Mouse (Mus musculus): ENCODE measurements around the gene Fbxl17.
A peak's percentile ranks its signal among the peaks of the same experiment; 100 is the strongest.

Gene Fbxl17

DNA sequence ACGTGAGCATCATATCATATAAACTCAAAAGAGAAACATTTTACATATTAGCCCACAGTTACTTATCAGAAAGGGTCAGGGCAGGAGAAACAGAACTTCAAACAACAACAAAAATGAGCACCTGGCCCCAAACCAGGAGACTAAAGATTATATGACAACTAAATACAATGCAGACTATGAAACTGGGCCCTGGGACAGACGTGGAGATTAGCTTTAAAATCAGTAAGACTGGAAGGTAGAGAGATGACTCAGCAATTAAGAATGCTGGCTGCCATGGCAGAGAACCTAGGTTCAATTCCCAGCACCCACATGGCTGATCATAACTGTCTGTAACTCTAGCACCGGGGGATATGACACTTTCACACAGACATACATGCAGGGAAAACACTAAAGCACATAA is 413.3 kb downstream of the Fbxl17 start:
- DNase-seq: no peak

DNA sequence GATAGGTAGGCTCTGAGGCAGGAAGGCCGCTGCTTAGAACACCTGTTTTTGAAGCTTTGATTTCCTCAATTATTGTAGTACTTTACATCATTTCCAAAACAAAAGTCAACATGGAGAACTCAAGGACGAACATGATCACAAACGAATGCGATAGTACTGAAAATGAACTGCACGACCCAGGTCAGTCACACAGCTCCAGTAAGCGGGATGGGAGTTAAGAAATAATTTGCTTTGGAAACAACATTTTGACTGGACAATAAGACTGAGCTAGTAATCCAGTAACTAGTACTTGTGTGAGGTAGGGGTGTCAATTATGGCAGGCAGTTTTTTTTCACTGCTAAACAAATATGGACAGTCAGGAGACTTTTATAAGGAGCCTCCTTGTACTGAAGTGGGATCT is 414.6 kb downstream of the Fbxl17 start:
- no peak for DNase-seq

DNA sequence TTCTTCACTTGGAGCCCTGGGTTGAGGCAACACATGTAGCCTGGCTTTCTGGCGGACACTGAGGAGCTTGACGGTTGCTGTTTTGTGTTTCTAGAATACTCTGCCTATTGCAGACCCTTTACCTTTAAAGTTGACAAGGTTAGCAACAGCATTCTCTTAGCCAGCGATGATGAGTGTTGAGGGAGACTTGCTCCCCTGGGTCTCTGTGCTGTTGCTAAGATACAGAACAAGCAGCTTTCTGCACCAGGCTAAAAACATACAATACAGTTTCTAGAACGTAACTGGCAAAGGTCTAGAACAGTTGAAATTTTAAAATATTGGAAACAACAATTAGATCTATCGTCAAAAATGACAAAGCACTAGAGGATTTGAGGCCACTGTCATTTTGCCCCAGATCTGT is 420.7 kb downstream of the Fbxl17 start:
- DNase-seq: no peak

DNA sequence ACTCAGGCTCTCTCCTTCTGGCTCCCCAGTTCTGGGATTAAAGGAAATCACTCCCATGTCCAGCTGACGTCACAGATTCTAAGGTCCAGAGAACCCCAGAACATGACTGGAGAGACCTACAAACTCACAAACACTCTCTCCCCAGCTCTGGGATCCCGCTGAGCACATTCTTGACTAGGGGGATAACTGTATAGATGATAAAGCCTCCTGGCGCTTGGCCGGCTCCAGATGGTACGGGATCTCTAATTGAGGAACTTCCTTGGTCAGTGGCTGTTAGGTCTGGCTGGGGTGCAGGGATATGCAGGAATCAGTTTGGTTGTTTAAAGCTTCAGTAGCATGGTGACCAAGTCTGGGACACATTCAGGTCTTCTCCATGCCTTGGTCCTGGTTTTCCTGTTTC is 422.3 kb downstream of the Fbxl17 start:
- DNase-seq: no peak

DNA sequence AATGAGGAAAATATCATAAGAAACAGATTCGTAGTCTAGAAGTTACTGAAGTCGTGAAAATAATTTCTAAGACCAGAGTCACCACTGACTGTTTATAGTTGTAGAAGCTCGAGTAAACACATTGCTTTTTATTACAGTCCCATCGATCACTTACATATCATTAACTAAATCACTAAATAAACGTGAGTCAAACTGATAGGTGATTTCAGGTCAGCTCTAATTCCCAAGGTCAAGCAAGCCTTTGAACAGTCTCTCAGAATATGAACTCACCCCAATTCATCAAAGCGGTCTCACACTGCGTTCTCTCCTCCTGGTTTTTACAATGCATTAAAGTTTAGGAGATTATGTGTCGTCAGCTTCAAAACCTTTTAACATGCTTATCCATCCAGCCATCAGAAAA is 423.2 kb downstream of the Fbxl17 start:
- no peak for DNase-seq

DNA sequence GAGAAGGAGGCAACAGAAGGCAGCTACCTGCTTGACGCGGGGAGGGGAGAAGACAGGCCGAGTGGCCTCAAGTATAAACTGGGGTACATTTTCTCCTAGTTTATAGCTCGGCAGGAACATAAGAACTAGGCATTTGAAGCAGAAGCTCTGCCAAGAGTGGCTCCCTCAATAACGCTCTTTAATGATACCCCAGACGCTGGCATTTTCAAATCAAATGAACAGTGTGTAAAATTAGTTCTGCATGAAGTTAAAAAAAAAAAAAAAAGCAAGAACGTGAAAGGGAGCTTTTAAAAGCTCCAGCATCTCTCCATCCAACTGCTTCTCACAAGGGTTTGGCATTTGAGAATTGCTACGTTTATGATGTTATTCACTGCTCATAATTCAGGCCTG is 423.8 kb downstream of the Fbxl17 start:
- no peak for DNase-seq

DNA sequence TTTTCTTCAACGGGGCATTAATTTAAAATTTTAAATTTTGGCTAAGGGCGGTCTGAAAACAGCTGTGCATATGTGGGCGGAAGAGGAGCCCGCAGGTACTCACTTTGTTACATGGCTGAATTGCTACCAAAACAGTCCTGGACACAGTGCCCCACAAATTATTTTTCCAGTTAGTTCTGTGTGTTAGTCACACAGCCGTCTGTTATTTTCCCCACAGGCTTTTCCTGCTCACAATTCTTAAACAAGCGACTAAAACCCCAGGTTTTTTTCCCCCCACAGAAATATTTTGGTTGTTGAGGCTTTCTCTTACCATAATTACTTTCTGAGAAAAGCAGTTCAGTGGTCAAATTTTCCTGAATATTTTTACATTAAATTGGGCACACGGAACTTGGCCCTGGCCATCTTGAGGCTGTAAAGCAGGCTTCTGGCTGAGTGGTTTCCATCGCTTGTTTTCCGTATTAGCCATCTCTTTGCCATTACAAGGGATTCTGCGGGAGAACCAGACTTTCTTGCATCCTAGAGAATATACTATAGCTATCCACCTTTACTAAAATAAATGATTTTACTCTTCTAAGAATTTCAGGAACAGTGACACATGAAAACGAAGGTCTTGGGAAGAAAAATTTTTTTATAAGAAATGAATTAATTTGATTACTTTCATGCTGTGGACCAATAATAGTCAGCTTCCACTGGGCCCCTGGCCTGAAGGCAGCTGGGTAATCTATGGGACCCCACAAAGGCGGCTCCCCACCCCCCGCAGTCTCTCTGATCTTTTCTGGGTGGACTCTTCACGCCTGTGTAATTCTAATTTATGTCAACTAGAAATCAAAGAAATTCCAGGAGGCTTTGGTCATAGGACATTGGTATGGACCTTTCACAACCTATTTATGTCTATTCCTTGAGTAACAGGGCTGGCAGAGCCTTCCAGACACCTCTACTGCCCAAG is 424.5 kb downstream of the Fbxl17 start:
- DNase-seq: no peak

DNA sequence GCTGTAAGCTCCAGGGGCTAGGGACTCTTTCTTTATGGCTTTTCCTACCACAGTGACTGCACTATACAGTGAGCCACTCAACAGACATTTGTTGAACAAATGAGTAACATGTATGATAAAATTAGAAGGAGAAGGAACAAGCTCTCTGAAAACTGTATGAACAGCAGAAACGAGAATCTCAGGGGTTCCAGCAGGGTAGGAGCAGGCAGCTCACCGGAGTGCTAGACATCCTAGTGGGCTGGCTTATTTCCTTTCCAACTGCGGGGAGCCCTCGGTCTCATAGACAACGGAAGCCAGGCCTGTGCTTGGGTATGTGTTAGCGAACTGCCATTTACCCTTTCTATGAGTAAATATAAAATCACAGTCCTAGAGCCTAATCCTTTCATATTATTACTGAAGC is 426.5 kb downstream of the Fbxl17 start:
- DNase-seq: no peak

DNA sequence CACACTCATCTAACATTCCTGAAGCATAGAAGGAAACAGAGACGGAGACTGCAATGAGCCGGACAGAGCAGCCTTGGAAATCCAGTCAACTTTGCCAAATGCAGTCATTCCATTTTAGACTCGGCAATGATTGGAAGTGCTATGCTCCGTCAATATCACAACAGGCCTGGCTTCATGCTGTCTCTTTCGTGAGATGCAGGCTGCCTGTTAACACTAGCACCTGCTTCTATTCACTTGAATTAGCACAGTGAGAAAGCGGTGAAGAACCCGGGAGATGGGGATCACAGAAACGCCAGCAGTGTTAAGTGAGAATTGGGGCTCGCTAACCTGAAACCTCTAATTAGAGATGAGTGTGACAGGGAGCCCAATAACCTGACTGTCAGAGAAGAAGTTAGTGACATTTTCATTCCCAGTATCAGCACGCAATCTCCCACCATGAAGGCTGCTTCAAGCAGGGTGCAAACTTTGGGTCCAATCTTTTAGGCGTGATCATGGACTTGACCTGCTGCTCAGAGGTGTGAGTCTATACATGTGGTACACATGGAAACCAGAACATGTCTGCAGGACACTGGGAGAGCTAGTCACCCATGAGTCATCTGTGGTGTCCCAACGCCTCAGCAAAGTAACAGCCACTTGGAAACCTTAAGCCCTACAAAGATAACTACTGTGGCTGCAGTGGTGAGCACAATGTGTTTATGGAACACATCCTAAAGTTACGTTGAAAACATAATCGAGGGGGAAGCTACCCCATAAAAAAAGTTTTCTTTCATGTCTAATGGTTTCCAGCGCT is 428.5 kb downstream of the Fbxl17 start:
- no peak for DNase-seq

DNA sequence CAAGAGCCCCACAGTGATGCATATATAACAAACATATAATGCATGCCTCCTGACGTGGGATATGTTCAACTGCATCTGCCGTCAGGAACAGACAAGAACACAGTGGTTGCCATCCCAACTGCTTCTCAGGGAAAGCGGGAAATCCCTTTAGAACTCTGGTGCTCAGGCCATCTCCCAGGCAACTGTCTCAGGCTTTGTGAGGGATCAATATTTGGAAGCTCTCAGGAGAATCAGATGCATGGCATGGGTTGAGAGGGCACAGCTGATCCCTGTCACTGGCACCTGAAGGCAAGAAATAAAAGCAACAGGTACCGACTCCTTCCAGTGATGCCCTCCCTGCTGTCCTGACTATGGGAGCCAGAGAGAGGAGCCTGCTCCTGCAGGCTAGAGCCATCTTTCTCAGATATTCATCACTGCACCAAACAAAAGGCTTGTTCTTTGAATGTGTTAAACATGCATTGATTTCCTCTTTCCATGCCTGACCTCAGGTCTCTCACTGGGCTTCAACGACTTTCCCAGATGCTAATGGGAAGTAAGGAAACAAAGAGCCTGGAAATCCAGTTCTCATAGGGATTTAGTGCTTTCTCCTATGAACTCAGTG is 429.6 kb downstream of the Fbxl17 start:
- no peak for DNase-seq

DNA sequence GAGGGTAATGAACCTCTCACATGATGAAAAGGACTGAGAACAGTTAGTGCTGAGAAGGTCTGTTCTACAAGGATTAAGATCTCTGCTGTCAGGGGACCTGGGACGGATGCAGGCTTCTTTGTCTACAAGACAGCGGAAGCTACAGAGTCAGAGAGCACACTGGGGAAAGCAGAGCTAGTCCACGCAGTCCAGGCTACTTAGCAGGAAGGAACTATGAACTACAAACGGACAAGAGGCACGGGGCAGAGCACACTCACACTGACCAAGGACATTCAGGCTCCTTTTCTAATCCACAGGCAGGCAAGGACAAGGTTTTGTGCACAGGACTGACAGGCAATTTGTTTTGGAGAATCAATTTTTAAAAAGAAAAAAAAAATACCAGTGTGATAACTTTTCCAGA is 437.0 kb downstream of the Fbxl17 start:
- DNase-seq: no peak

DNA sequence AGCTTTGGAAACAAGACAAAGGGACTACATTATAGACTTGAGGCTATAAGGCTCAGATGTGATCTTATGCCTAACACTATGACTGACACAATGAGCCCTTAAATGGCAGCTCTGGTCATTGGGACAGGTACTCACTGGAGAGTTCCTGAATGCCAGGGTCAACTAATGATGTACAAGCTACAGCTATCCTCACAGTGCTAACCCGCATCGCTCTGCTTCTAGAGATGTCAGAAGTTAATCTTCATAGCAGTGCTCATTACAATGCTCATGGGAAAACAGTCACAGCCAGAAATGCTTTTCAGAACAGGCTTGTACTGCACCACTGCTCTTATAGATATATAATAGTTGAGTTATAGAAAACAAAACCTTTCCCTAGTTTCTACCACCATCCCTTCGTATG is 438.0 kb downstream of the Fbxl17 start:
- no peak for DNase-seq

DNA sequence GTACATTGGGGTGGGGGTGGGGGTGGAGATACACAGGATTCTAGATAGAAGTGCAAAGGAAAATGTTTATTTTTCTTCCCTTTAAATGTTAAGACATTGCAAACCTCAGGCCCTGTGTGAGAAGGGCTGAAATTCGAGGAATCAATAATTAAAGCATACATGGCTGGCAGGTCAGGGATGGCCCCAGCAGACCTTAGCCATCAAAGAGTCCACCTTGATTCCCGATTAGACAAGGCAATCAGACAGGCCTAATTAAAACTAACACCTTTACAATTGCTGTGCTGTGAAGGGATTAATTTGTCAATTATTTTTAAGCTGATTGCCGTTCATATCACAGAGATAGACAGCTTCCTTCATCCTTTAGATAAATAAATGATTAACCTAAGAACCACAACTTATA is 439.0 kb downstream of the Fbxl17 start:
- DNase-seq: no peak

DNA sequence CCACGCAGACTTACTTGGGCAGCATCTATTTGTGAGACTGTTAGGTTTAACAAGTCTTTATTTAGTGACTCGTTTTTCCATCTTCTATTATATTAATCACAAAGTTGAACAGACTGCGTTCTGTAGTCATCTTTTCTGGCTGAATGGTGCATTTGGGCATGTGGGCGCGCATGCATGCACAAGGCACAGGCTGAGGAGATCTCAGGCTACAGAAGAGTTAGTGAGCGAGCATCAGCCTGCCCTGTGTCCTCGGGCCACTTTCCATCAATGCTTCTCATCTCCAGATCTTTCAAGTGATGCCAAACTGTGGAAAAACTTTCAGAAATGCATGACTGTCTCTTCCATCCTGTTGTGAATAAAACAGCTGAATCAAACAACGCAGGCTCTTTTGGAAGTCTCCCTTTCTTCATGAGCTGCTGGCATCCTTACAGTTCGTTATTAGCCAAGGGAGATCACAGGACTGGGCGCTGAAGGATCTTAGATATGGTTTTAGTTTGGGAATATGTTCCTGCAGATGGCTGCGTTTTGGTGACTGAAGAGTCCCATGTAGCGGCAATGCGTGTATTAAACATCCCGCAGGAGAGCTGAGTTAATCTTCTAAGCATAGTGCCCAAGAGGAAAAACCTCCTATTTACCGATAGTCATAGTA is 442.0 kb downstream of the Fbxl17 start:
- DNase-seq: no peak

DNA sequence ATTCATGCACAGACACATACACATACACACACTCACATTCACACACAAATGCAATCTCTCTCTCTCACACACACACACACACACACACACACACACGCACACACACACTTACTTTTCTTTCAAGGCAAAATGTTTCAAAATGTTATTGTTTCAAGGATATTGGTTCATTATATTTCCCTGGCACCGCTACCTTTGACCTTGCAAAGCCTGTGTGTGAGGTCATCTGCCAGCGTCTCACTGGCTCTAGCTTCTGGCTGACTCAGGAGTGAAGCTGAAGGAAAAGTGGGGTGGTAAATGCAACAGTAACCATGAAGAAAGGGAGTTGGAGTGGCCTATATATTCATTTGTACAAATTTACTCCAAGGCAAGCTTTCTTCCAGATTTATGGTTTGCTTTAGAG is 442.8 kb downstream of the Fbxl17 start:
- no peak for DNase-seq

DNA sequence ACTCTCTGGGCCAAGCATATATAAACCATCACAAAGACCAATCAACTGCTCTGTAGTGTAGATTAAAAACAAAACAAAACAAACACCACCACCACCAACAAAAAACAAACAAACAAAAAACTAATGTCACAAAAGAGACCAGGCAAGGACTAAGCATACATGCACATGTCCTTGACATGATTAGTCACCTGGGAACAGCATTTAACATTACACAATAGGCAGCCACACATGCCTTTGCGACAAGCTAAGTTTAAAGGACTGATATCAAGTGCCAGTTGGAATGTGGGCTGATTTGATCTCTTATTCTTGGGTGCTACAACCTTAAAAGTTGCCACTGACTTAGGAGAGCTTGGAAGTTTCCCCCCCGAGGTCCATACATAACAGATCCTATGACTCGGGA is 446.5 kb downstream of the Fbxl17 start:
- DNase-seq: no peak

DNA sequence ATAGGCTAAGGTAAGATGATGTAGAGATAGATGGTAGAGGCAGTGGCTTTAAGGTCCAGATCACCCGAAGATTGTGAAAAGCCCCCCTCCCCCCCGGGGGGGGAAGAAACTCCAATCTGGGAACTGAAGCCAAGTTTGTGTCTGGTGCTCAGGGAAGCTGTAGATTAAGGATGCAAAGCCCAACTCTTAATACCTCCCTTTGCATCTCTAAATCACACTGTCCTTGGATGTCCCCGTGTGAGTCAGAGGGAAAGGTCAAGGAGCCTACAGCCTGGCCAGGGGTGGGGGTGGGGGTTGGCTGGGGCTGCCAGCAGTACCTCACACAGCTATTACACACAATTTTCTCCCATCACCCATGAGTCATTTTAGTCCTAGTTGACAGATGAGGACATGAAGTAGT is 453.4 kb downstream of the Fbxl17 start:
- DNase-seq: no peak

DNA sequence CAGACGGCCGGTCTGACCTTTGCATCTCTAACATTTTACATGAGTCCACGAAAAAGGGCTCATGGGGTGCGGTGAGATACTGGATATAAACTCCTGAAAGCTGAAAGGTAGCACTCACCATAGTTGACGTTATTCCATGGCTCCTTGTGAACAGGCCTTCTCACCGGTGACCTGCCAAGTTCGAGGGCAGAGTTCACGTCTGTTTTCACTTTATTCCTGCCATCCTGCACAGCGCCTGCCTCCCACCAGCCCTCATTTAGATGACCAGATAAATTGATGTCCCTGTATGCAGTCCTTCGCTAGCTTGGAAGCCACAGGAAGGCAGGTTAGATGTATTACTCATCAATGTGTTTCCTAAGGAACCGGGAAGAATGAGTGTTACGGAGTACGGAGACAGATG is 454.5 kb downstream of the Fbxl17 start:
- DNase-seq: no peak

DNA sequence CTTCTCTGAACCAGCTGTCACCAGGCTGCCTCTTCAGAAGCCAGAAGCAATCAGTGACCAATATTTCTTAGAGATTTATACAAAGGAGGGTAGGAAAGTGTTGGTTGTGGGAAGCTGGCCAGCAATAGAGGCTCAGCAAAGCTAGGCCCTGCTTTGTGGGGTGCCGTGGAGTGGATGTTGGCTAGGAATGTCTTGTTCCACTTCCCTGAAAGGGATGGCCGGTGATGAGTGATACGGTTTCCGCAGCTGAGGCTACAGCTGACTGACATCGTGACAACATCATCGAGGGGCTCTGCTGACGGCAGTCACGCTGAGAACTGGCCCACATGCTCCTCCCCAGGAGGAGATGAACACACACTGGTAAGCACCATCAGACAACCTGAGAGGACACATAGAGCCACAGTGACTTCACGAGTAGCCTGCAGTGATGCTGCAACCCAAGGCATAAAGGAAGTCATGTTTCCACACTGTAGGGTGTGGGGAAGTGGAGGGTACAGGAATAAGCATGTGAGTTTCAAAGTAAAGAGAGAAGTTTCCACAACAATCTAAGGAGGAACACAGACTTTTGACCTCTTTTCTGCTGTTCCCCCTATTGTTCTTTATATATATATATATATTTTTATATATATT is 456.7 kb downstream of the Fbxl17 start:
- peak; percentile 4 to 5 for DNase-seq

DNA sequence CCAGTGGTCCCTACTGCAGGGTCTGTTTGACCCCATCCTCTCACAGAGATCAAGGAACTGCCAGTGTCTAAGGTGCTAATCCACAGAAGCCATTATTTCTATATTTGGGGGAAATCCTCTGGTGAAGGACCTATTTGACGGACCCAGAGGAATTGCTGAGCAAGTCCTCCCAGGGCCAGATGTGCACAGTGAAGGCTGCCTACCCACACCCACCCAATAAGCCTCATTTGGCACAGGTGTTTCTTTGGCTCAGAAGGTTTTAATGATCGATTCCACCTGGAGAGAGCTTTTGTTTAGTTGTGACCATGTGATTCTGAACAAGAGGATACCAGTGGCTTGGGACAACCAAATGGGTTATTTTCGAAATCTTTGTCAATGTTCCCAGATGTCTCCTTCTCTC is 462.3 kb downstream of the Fbxl17 start:
- no peak for DNase-seq

DNA sequence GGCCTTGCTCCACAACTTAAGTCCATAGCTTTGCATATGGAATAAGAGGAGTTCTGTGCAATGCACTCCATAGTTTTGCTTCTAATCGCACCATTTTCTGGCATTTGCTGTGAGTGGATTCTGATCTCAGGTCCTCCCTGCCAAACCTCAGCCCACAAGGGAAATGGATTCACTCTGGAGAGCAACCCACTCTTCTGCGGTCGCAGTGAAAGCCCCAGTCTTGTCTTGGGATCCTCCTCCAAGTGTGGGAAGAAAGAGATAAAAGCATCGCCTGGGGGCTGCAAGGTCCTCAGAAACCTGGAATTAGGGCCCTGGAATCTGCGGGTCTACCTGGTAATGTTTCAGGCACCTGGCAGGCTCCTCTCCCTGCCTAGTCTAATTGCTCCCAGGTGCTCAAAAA is 466.7 kb downstream of the Fbxl17 start:
- DNase-seq: no peak

DNA sequence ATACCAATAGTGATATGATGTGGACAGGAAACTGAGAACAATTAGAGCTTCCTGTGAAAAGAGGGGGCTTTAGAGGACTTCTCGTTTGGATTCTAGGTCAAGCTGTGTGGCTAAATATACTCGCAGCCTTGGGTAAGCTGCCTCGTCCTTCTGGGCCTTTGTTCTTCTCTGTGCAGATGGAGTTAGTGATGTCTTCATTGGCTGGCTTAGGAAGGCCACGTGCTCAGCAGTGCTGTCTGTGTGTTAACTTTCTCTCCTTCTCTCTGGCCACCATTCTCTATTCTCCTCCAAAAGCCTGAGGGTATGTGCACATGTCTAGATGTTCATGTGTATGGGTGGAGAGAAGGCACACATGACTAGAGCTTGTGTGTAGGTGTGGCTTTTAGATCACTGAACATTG is 470.7 kb downstream of the Fbxl17 start:
- DNase-seq: no peak

DNA sequence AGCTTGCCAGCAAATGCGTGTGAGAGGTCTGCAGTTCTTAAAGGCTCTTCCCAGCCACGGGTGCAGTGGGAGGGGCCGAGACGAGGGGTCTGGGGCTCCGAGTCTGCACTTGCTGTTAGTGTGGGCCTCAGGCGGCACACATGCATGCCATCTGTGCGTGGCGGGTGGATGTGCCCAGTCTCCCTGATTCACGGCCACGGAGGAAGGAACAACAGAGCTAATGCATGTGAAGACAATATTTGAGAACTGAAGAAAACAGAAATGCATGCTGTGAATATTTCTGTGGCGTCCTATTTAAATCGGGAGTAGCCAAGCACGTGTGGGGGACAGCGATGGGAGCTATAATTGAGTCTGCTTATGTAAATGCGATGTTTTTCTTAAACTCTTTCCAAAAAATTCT is 474.6 kb downstream of the Fbxl17 start:
- DNase-seq: no peak

Data from lung, adult 18-20 months (tissue).